Mouse (Mus musculus): ENCODE results near the gene Hspb6.

Gene Hspb6

DNA sequence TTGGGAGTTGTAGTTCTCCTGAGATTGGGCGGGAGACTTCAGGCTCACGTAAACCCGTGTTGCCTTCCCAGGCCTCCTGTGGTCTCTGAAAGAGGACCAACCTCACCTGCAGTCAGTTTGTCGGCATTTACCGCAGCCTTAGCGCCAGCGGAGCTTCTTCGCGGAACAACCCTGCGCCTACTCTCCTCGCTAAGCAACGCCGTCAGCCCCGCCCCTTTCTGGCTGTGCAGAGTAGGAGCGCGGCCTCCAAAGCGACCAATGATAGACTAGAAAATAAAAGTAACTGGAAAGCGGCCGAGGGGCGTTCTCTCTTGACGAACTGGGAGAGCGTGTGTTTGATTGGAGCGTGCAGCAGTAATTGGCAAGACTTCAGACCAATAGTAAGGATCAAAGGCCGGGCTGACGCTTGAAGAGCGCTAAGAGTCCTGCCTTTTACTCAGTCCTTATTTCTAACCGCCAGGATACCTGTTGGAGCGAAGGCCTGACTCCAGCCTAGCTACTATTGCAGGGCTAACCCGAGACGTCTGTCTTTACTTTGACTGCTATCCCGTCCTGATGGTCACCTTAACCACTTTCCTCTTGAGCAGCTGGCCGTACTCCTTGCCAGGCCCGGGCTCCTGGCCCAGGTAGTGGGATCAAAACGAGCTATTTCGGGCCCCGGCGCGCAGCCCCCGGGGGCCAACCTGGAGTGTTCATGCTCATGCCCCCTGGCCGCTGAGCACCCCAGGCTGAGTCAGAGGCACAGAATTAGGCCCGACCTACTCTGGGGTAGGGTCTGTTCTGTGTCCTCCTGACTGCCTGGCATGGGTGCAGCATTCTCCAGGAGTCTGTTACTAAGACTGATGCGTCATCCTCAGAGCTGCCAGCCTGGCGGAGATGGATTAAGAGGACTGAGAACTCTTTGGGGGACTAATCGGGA lies at the start of gene Hspb6, which contains the start of gene Proser3:
Hspb6 (plus strand) TSS at position 77 of the 919 bp plus-strand sequence.
Proser3 (minus strand) TSS at position 198 of the 919 bp plus-strand sequence.
- in situ Hi-C loops (cut with MboI): no loop called here

DNA sequence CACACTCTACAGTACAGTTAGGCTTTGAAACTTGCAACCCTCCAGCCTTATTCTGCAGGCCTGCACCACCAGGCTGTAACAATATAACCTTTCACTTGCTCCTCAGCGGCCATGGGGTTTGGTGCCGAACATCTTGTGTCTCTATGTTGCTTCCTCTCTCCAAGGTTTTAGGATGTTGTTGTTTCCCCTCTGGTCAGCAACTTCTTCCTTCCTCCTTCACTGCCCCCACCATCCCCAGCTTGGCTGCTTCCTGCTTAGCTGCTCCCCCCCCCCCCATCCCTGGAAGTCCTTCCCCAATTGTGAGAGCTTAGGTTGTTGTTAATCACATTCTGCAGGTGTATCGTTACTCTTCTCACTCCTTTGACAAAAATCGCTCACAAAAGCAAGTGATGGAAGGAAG lies 43.9 kb upstream of the Hspb6 start:
- in situ Hi-C loops (cut with MboI): no loop called here

GRCm38 (mm10) chr7:30515003-30515760 lies 36.8 kb upstream of the Hspb6 start:
- in situ Hi-C loops (cut with MboI): no loop called here

GRCm38 (mm10) chr7:30518325-30518724 lies 33.7 kb upstream of the Hspb6 start:
- in situ Hi-C loops (cut with MboI): no loop called here

GRCm38 (mm10) chr7:30520396-30520795 lies 31.6 kb upstream of the Hspb6 start:
- in situ Hi-C loops (cut with MboI): no loop called here

DNA sequence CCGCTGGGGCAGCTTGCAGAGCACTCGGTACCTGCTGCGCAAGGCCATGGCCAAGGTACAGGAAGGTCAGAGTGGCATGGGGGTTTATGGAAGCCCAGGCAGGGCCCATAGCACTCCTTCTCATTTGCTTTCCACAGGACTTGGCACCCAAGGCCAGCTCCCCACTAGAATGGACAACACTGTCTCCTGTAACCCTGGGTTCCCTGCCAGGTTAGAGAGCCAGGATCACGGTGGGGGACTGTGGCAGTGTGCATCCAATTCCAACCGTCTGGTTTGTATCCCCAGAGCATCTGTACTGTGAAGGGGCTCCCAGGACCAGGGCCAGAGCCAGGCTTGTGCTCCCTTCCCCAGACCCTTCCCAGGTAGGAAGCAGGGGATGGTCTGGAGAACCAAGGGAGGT lies 31.1 kb upstream of the Hspb6 start:
- in situ Hi-C loops (cut with MboI): no loop called here

DNA sequence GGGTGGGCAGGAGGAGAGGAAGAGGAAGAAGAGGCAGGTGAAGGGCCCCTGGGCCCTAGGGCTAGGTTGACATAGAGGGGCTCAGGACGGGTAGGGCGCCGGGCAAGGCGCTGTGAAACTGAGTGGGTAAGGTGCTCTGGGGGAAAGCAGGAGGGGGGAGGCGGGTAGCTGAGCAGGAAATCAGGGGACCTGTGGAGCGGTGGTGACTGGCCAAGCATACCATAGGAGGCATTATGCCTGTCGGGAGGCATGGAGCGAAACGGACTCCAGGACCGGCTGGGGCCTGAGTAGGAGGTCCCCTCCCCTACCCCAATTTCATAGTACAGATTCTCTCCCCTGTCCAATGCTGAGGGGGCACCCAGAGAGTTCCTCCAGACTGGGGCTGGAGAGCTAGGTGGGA lies 29.1 kb upstream of the Hspb6 start:
- in situ Hi-C loops (cut with MboI): no loop called here

- in situ Hi-C loops (cut with MboI): no loop called here
These were observed 27.5 kb upstream of the Hspb6 start for GRCm38 (mm10) chr7:30524487-30524886.

DNA sequence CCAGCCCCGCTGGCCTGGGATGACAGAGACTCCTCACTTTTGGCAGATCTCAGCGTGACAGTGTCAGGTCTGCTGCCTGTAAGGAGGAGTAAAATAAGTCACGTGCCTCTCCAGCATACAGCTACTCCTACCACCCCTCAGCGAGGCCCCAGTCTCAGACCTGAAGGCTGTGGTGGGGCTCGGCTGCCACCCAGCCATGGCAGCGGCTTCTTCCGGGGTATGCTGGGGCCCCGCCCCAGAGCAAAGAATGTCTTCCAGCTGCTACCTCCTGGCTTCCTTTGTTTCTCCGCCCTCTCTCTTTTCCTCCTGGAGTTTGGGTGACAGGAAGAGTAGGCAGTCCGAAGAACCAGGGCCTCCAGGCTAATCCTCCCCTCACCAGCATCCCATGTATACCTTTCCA lies 26.0 kb upstream of the Hspb6 start:
- in situ Hi-C loops (cut with MboI): no loop called here

DNA sequence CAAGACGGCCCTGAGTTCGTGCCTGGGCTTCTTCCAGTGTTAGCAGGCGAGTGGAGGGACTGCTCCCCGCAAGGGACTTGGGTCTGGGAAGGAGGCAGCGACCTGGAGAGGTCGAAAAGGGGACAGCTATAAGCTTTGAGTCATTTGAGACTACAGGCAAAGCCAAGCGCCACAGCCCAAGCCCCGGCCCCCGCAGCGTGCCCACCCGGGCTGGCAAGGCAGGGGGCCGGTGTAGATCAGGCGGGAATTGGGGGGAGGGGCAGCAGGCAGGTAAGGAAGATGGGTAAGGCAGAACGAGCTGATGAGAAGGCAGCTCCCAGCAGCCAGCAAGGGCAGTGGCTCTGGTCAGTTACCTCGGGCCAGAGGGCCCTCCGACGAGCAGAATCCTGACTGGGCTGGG lies 25.6 kb upstream of the Hspb6 start:
- in situ Hi-C loops (cut with MboI): no loop called here

GRCm38 (mm10) chr7:30526981-30527380 lies 25.0 kb upstream of the Hspb6 start:
- in situ Hi-C loops (cut with MboI): no loop called here

DNA sequence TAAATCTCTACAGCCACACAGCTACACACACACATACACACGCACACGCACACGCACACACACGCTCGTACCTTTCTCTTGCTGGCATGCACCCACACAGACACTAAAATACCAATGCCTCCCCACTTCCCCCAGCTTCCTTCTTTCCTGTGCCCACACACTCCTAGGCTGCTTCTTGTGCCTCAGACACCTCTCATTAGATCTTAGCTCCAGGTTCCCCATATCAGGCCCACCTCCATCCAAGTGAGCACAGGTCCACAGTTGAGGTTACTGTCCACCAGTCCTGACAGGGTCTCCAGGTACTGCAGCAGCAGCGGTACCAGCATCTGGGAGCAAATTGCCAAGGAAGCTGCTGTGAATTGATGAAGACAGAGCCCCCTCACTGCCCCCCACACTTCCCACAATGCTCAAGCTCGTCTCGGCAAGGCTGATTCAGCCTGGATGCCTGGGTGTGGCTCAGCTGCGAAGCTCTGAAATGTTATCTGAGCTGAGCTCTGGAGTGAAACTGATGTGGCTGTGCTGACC lies 20.6 kb upstream of the Hspb6 start:
- in situ Hi-C loops (cut with MboI): no loop called here

DNA sequence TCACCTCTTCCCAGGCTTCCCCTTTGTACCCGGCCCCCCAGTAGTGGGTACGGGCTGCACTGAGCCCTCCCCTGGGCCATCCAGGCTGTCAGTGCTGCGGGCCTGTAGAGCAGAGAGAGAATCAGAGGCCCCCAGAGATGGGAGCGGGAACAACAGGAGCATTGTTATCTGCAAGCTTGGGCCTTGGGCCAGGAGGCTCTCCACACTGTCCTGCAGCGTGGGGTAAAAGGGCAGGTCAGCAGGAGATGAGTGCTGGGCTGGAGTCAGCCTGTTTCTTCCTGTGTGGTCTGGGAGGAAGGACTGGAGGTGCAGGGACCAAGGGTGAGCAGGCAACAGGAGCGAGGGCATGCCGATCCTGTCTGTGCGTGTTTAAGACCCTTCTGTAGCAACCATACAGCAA lies 19.0 kb upstream of the Hspb6 start:
- in situ Hi-C loops (cut with MboI): no loop called here

GRCm38 (mm10) chr7:30533941-30534632 lies 17.9 kb upstream of the Hspb6 start:
- in situ Hi-C loops (cut with MboI): no loop called here

- in situ Hi-C loops (cut with MboI): no loop called here
These were observed 17.1 kb upstream of the Hspb6 start, which contains the start of gene Arhgap33 for GRCm38 (mm10) chr7:30534633-30535577. Arhgap33 (minus strand) TSS chr7:30535060.

DNA sequence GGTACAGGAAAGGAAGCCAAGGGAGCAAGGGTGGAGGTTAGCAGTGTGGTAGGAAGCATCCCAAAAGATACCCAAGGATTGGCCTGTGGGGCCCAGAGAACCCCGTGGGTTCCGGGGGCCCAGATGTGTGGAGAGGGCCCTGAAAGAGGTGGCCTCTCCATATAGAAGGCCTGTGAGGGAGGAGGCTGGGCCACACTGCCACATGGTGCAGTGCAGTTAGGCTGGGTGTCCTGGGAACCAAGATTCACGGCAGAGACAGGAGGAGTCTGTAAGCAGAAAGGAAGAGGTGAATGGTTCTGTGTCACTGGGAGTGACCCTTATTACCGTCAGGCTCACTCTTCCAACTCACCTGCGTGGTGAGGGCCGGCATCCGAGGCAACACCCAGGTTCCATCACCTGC lies 11.4 kb upstream of the Hspb6 start:
- in situ Hi-C loops (cut with MboI): no loop called here

- in situ Hi-C loops (cut with MboI): no loop called here
These were observed 7.7 kb upstream of the Hspb6 start for GRCm38 (mm10) chr7:30544327-30544726.

GRCm38 (mm10) chr7:30549880-30550279 lies 2.1 kb upstream of the Hspb6 start:
- in situ Hi-C loops (cut with MboI): no loop called here

- in situ Hi-C loops (cut with MboI): no loop called here
These were observed 1.4 kb upstream of the Hspb6 start for GRCm38 (mm10) chr7:30550603-30551002.

GRCm38 (mm10) chr7:30551445-30552101 lies 405 bp upstream of the Hspb6 start:
- in situ Hi-C loops (cut with MboI): no loop called here
